Mouse (Mus musculus) heart, adult 9 months (tissue): ENCODE results near the gene Tox4.
"Not testable (repeated sequence)": the region's sequence is repeated elsewhere in the genome, so short reads cannot be mapped to it uniquely, and the experiment has no call there.

ENCODE experiments used
- DNase-seq, 2 experiments: peaks; one replicate each; pipeline ENCODE4 v3.0.0; 2022; ENCODE audit warnings: low spot score in 2 of 2

Tox4 gene

GRCm38 (mm10) chr14:52278932-52279746 lies at the start of gene Tox4, which contains the start of gene Rab2b:
Gene Tox4 (plus strand): TSS chr14:52279146.
Gene Rab2b (minus strand): TSS chr14:52279545.
- peak; percentile 99 for DNase-seq

GRCm38 (mm10) chr14:52232249-52232648 lies 46.7 kb upstream of the Tox4 start:
- no peak for DNase-seq

DNA sequence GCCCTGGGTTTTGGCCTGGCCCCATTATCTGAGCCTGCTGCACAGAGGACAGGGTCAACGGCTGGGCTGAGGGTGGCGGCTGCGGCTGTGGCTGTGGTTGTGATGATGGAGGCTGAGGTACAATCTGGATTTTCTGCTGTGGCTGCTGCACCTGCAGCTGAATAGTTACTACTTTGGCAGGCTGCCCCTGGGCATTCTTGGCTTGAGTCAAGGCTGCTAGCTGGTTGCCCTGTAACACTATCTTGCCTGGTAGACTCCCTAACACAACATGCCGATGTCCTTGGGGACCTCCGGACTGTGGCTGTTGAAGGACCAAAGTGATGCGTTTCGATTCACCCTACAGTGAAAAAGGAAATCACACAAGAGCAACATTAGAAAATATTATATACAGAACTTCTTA lies 43.8 kb upstream of the Tox4 start:
- peak; percentile 7 to 31 for DNase-seq

DNA sequence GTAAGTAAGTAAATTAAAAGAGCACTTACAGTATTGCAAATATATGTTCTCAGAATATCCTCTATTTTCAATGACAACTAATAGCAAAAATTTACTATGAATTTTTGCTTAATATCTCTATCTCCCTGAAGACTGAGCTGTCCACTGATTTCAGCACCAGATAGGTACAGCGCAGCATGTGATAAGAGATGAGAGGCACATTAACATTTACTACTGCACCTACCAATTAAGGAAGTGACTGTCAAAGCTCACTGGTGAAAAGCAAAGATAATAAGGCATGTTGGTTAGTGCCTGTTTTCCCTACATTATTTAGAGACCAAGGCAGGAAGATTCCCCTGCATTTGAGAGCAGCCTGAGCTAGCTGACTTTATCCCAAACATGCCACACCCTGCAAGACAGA lies 42.7 kb upstream of the Tox4 start:
- no peak for DNase-seq

GRCm38 (mm10) chr14:52244041-52244689 lies 34.8 kb upstream of the Tox4 start:
- DNase-seq, result peak; percentile 98 to 99

- DNase-seq, result no peak
These were observed 34.3 kb upstream of the Tox4 start for GRCm38 (mm10) chr14:52244690-52245042.

DNA sequence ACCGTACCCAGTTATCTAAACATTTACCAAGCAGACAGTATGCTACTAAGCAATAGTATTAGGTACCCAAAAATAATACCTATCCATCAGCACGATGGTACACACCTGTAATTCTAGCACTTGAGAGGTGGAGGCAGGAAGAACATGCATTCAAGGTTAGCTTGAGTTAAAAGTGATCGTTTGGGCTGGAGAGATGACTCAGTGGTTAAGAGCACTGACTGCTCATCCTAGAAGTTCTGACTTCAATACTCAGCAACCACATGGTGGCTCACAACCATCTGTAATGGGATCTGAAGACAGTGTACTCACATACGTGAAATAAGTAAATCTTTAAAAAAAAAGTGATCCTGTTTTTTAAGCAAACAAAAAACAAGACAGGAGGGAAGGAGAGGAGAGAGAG lies 32.8 kb upstream of the Tox4 start:
- DNase-seq, result no peak

DNA sequence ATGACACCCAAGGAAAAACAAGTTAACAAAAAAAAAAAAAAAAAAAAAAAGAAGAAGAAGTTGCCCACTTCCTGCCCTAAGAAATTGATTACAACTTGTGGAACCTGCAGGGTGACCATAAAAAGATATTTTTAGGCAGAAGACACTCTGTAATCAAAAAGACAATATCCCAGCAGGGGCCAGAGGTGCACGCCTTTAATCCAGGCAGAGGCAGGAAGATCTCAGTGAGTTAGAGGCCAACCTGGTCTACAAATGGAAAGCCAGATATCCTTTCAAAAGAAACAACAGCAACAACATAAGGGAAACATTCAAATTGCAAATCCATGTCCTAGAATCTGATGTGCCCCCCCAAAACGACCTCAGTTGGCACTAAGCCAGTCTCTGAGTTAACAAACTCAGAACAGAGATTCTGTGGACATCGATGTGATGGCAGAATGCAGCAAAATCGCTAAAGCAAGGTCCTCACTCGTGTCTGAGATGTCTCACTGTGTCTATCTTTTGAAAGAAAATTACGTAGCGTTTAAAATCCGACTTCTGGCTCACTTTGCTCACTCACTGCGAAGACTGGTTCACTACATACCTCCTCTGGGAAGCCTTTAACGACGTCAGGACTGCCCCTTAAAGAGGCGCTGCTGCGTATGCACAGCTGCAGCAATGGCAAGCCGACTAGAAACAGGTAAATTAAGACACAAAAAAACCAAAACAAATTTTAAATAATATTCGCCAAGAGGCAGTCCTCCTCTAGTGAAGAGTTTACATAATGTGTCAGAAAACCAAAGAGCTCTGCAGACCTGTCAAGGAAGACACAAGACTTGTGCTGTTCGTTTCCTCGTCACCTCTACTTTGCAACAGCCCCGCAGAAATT lies 22.4 kb upstream of the Tox4 start:
- DNase-seq, result no peak

DNA sequence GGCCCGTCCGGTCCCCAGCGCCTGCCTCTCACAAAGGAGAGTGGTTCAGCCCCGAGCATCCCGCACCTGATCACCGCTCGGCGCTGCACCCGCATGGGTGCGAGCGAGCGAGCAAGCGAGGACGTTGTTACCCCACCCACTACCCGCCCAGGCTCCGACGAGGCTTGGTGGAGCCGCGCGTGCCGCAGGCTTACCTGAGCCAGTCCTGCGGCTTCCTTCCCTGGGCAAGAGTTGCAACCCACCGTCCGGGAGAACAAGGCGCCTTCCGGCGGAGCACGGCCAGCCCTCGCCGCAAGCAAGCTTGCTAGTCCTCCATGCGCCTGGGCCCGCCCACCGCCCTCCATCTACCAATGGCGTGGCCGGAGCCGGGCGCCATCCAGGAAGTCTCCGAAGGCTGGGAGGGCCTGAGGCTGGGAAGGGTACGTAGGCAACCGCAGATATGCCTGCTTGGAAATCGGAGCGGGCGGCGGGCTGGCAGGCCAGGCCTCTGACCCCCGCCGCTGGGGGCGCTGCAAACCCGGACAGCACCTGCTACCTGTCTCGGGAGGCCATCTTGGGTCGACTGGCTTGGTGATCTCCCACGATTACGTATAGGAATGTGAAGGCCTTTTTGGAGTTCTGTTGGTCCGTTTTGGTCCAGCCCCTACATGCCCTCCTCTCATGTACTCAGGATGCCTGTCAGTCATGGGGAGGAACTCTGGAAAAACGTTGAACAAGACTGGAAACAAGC lies 21.3 kb upstream of the Tox4 start, which contains the start of gene Chd8:
Gene Chd8, minus strand, starts transcription at position 297 of the 730 bp plus-strand sequence.
- DNase-seq, result peak; percentile 98

DNA sequence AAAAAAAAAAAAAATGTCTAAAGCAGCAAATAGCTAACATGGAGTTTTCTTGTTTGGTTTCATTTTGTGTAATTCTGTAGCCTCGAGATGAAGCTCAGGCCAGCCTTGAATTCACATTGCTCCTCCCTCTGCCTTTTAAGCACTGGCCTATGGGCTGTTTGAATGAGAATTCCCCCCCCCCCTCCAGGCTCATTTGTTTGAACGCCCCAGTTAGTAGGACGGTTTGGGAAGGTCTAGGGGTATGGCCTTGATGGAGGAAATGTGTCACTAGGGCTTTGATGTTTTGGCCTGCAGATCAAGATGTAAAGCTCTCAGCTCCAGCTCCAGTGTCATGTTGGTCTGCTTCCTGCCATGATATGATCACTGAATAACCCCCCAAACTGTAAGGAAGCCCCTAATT lies 6.2 kb upstream of the Tox4 start:
- no peak for DNase-seq

DNA sequence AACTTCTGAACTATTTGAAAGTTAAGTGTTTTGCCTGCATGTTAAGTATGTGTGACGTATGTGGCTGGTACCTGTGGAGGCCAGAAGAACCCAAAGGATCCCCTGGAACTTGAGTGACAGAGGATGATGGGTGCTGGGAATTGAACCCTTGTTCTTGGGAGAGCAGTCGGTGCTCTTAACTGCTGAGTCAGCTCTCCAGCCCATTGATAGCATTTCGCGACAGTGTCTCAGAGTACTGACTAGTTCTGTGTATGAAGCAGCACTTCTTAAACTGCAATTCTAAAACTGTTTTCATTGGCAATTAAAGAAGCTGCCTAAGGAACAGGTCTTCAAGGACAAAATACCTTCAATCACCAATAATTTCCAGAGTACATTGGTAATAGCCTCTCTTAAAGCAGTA lies 1.7 kb upstream of the Tox4 start:
- DNase-seq, result no peak

DNA sequence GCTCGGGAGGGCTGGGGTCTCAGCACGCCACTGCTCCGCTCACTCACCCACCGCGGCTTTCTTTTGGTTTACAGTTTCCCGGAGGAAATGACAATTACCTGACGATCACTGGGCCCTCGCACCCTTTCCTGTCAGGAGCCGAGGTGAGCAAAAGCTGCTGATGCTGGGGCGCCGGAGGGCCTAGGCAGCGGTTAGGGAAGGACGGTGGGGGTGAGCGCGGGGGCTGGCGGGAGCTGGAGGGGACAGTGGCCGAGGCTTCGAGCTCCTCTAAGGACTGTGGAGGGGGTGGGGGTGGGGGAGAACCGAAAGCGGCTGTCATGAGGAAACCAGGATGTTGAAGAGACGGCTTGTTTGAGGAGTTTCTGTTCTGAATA lies 788 bp downstream of the Tox4 start:
- no peak for DNase-seq

DNA sequence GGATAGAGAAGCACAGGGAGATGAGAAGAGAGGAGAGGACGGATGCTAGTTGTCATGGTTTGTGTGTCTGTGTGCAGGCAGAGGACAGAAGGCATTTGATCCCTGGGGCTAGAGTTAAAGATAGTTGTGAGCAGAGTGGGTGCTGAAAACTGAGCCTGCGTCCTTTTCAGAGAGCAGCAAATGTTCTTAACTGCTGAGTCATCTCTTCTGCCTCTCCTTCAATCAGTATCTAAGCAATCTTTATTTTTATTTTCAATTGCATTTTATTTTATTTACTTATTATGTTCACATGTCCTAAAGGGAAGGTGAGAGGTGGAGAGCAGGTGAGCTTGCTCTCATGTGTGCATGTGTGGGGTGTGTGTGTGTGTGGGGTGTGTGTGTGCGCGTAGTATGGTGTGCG lies 4.7 kb downstream of the Tox4 start:
- no peak for DNase-seq

DNA sequence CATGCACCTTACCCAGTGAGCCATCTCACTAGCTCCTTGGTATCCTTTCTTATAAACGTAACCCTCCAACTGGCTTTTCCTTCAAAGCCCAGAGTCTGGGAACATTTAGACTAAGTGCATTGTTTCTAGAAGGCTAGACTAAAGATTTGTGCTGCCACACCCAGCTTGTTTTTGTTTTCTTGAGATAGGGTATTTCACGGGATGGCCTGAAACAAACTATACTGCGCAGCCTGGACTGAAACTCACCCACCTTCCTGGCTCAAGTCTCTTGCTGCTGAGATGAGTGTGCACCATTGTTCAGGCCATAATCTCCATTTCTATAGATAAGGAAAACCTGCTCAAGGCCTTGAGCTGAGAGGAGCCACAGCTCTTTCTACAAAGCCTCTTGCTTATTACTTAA lies 5.2 kb downstream of the Tox4 start:
- no peak for DNase-seq

DNA sequence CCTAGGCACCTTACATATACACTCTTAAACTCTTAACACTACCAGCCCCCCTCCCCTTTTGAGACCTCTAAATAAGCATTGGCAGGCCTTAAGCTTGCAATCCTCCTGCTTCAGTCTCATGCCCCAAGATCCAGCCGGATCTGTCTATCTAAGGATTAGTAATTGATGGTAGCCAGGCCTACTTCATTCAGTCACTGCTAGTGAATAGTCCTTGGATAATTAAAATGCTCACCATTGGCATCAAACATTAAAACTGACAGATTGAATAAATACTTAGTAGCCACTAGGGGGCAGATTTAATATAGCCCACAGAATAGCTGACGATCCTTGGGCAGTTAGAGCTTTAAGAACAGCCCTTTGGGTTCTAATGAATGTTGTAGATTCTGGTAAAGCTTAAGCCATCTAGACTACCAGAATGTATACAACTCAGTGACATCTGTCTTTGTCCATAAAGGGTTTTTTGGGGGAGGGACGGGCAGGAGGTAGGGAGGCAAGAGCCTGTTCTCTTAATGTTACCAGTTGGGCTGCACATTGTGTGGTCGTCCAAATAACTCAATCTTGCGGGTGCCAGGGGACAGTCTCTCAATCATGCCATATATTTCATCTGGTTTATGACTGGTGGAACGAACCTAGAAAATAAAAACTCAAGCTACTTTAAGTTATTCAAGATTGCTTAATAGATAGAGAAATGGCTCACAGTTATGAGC lies 16.8 kb downstream of the Tox4 start:
- DNase-seq, result no peak

- DNase-seq, result not testable (repeated sequence)
These were observed 24.6 kb downstream of the Tox4 start for GRCm38 (mm10) chr14:52303517-52303916.

- peak; percentile 88 to 92 for DNase-seq
These were observed 25.8 kb downstream of the Tox4 start, which contains the start of gene Mettl3 for GRCm38 (mm10) chr14:52304644-52305271. Gene Mettl3 (minus strand): TSS chr14:52305128.

DNA sequence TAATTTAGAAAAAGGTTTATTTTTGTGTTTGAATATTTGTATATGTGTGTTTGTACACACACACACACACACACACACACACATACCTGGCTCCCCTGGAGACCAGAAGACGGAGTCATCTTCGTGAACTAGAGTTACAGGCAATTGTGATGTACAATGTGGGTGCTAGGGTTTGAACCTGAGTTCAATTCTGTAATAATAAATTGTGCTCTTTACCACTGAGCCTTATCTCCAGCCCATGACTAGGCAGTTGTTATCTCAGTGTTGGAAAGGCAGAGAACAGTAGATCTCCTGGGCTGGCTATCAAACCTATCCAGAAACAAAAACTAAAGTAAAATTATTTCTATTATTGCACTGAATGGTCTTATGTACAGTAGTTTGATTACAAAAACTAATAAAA lies 27.2 kb downstream of the Tox4 start:
- DNase-seq, result no peak

DNA sequence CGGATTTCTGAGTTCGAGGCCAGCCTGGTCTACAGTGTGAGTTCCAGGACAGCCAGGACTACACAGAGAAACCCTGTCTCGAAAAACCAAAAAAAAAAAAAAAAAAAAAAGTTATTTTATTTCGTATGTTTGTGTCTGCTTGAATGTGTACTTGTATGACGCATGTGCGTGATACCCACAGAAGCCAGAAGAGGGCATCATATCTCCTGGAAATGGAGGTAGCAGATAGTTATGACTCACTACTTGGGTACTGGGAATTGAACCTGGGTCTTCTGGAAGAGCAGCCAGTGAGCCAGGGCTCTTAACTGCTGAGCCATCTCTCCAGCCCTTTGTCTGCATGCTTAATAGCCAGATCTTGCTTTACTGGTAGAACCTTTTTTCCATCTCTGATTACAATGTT lies 31.4 kb downstream of the Tox4 start:
- not testable (repeated sequence) for DNase-seq

- DNase-seq, result no peak
These were observed 32.0 kb downstream of the Tox4 start for GRCm38 (mm10) chr14:52310906-52311305.
